Mouse (Mus musculus) CH12.LX (cell line): ENCODE measurements around the gene Ccr4. TPM values are rescaled to one million over a fixed set of nuclear protein-coding genes. Genes with fewer than 3 reads are reported as not detected.

Experiments used
- DNase-seq: peaks from one replicate; pipeline ENCODE4 v3.0.0-alpha.2; 2013; ENCODE audit errors: extremely low read depth
- H3K27ac ChIP-seq: 2 replicates; pipeline ENCODE4 v1.5.1; 2012; ENCODE audit warnings: low read depth, mild to moderate bottlenecking, control low read depth, moderate library complexity; ENCODE audit not compliant: insufficient read depth
- H3K27me3 ChIP-seq: replicated peaks from 2 replicates; pipeline ENCODE3; 2012; ENCODE audit warnings: inconsistent platforms
- H3K36me3 ChIP-seq, 2 experiments: replicated peaks in 1 of 2; 2 replicates each; pipeline versions ENCODE3 to v1.6.1; 2012; ENCODE audit warnings: inconsistent platforms in 1 of 2, low read length in 1 of 2, mild to moderate bottlenecking in 1 of 2, mixed read lengths in 1 of 2, moderate library complexity in 1 of 2; ENCODE audit not compliant: control insufficient read depth in 1 of 2, insufficient read depth in 1 of 2
- H3K4me1 ChIP-seq, 2 experiments: 2 replicates each; pipeline ENCODE4 v1.6.1; 2012; ENCODE audit warnings: inconsistent platforms in 1 of 2, moderate library complexity in 1 of 2; ENCODE audit not compliant: insufficient read depth in 2 of 2, control insufficient read depth in 1 of 2
- H3K4me2 ChIP-seq: 2 replicates; pipeline ENCODE4 v1.6.1; 2012; ENCODE audit warnings: low read depth, mild to moderate bottlenecking, control low read depth; ENCODE audit not compliant: poor library complexity, insufficient read depth, severe bottlenecking
- H3K4me3 ChIP-seq, 3 experiments: fragments of 150-350 bp in 1 of 3; sonication (generic) in 1 of 3; replicated peaks in 1 of 3; 2 replicates each; pipeline versions ENCODE3 to v1.5.1; 2011 to 2012; ENCODE audit warnings: low read depth in 2 of 3, low read length in 2 of 3, mild to moderate bottlenecking in 2 of 3, moderate library complexity in 2 of 3, control low read depth in 1 of 3, improper control_type of control experiment in 1 of 3, inconsistent platforms in 1 of 3, mixed read lengths in 1 of 3; ENCODE audit not compliant: poor library complexity in 1 of 3
- H3K79me2 ChIP-seq: replicated peaks from 2 replicates; pipeline ENCODE4 v1.6.1; 2012; ENCODE audit warnings: mild to moderate bottlenecking, moderate library complexity; ENCODE audit not compliant: control insufficient read depth, poor library complexity, insufficient read depth, severe bottlenecking; ENCODE audit errors: extremely low read depth
- H3K9ac ChIP-seq: 2 replicates; pipeline ENCODE4 v1.6.1; 2012; ENCODE audit warnings: low read depth, mild to moderate bottlenecking, control low read depth, moderate library complexity; ENCODE audit not compliant: insufficient read depth
- H3K9me3 ChIP-seq: replicated peaks from 2 replicates; pipeline ENCODE3; 2012; ENCODE audit warnings: low read length, inconsistent platforms, mixed read lengths
- CHD1 ChIP-seq: IDR thresholded peaks from 2 replicates; pipeline ENCODE4 v1.6.1; 2012; ENCODE audit warnings: low read depth, low read length, improper control_type of control experiment, inconsistent platforms
- CHD2 ChIP-seq: IDR thresholded peaks from 2 replicates; pipeline ENCODE4 v1.6.1; 2011; ENCODE audit warnings: low read length, improper control_type of control experiment
- E2F4 ChIP-seq: IDR thresholded peaks from 2 replicates; pipeline ENCODE4 v1.6.1; 2011; ENCODE audit warnings: low read depth, low read length, improper control_type of control experiment; ENCODE audit not compliant: insufficient replicate concordance
- EP300 ChIP-seq: IDR thresholded peaks from 2 replicates; pipeline ENCODE4 v1.6.1; 2011; ENCODE audit warnings: low read length, improper control_type of control experiment
- HCFC1 ChIP-seq: IDR thresholded peaks from 2 replicates; pipeline ENCODE4 v1.6.1; 2012; ENCODE audit warnings: low read depth, mild to moderate bottlenecking, inconsistent platforms, low read length, improper control_type of control experiment
- IRF4 ChIP-seq: IDR thresholded peaks from 2 replicates; pipeline ENCODE4 v1.6.1; 2014; ENCODE audit warnings: low read depth, mild to moderate bottlenecking, inconsistent platforms, low read length, improper control_type of control experiment
- MAX ChIP-seq: IDR thresholded peaks from 2 replicates; pipeline ENCODE4 v1.6.1; 2011; ENCODE audit warnings: low read length, improper control_type of control experiment
- MAZ ChIP-seq: IDR thresholded peaks from 2 replicates; pipeline ENCODE4 v1.6.1; 2012; ENCODE audit warnings: low read depth, mild to moderate bottlenecking, inconsistent platforms, low read length, improper control_type of control experiment, moderate library complexity
- MEF2A ChIP-seq: IDR thresholded peaks from 2 replicates; pipeline ENCODE4 v1.6.1; 2014; ENCODE audit warnings: low read depth, mild to moderate bottlenecking, inconsistent platforms, low read length, improper control_type of control experiment, borderline replicate concordance
- MXI1 ChIP-seq: IDR thresholded peaks from 2 replicates; pipeline ENCODE4 v1.6.1; 2011; ENCODE audit warnings: mild to moderate bottlenecking, low read depth, low read length, improper control_type of control experiment
- NELFE ChIP-seq: IDR thresholded peaks from 2 replicates; pipeline ENCODE4 v1.6.1; 2011; ENCODE audit warnings: low read depth, low read length, improper control_type of control experiment
- NRF1 ChIP-seq: IDR thresholded peaks from 2 replicates; pipeline ENCODE4 v1.6.1; 2014; ENCODE audit warnings: low read depth, mild to moderate bottlenecking, inconsistent platforms, low read length, improper control_type of control experiment, moderate library complexity
- POLR2A ChIP-seq: IDR thresholded peaks from 2 replicates; pipeline ENCODE4 v1.6.1; 2011; ENCODE audit warnings: low read depth, mild to moderate bottlenecking, improper control_type of control experiment, low read length
- POLR2AphosphoS2 ChIP-seq: IDR thresholded peaks from 2 replicates; pipeline ENCODE4 v1.6.1; 2011; ENCODE audit warnings: low read depth, low read length, improper control_type of control experiment
- TCF12 ChIP-seq: IDR thresholded peaks from 2 replicates; pipeline ENCODE4 v1.6.1; 2014; ENCODE audit warnings: low read depth, mild to moderate bottlenecking, inconsistent platforms, low read length, improper control_type of control experiment
- UBTF ChIP-seq: IDR thresholded peaks from 2 replicates; pipeline ENCODE4 v1.6.1; 2012; ENCODE audit warnings: low read depth, mild to moderate bottlenecking, inconsistent platforms, low read length, improper control_type of control experiment, moderate library complexity
- USF1 ChIP-seq: IDR thresholded peaks from 2 replicates; pipeline ENCODE4 v1.6.1; 2014; ENCODE audit warnings: low read depth, mild to moderate bottlenecking, inconsistent platforms, low read length, improper control_type of control experiment
- USF2 ChIP-seq: conservative IDR thresholded peaks from 2 replicates; pipeline ENCODE4 v1.6.1; 2011; ENCODE audit warnings: low read depth, low read length, improper control_type of control experiment
- ZC3H11A ChIP-seq: IDR thresholded peaks from 2 replicates; pipeline ENCODE4 v1.6.1; 2012; ENCODE audit warnings: low read depth, mild to moderate bottlenecking, inconsistent platforms, low read length, improper control_type of control experiment
- ZKSCAN1 ChIP-seq: IDR thresholded peaks from 2 replicates; pipeline ENCODE4 v1.6.1; 2012; ENCODE audit warnings: low read depth, inconsistent platforms, low read length, improper control_type of control experiment, borderline replicate concordance
- ZNF384 ChIP-seq: IDR thresholded peaks from 2 replicates; pipeline ENCODE4 v1.6.1; 2012; ENCODE audit warnings: low read depth, low read length, improper control_type of control experiment, inconsistent platforms
- dilution Hi-C: fragments of 300-500 bp; cut with MboI; formaldehyde crosslinking; loops from 2 replicates; pipeline ENCODE4 v1.14.3; 2020; ENCODE audit warnings: low sequenced_read_pairs; ENCODE audit not compliant: extremely low pct_unique_long_range_greater_than_20kb, extremely low pct_ligation_motif_present
- in situ Hi-C: fragments of 300-500 bp; cut with MboI; formaldehyde crosslinking; loops from 3 replicates; pipeline ENCODE4 v1.14.3; 2019; ENCODE audit warnings: low sequenced_read_pairs, low pct_ligation_motif_present, low pct_unique_long_range_greater_than_20kb, mixed read lengths
- polyA plus RNA-seq: library from polyadenylated mRNA; unstranded; fragments of >175 nt; gene quantifications from 2 replicates; pipeline ENCODE4 v1.2.1, GENCODE M21; 2012; ENCODE audit warnings: low read depth; ENCODE audit not compliant: insufficient read length
- total RNA-seq, 2 experiments: library from RNA; depleted of rRNA; stranded (reverse); fragments of 300-350 nt in 1 of 2; fragments of >200 nt in 1 of 2; gene quantifications; 2 replicates each; pipeline ENCODE4 v1.2.3; 2012 to 2014

Ccr4 gene
- total and polyA plus RNA-seq, 3 experiments = 0.08 to 0.74 (median 0.36) TPM

- DNase-seq = no peak
- Histone ChIP-seq H3K36me3 (peaks cover 0 to 22% of the 10 kb centered on the region in 2 experiments), H3K27me3 (no peaks in the 10 kb centered on the region), H3K9ac (no peak overlapping the region), H3K27ac (no peak overlapping the region), H3K4me2 (no peak overlapping the region), H3K4me1 (peaks cover 8 to 52% of the 10 kb centered on the region in 2 experiments), H3K4me3 (no peak overlapping the region), H3K79me2 (no peaks in the 10 kb centered on the region), H3K9me3 (peaks cover 8% of the 10 kb centered on the region)
- dilution Hi-C loops (no loop called here), in situ Hi-C loops (no loop called here)
- no peak for TF ChIP-seq ZKSCAN1
- no peak for TF ChIP-seq ZC3H11A
- TF ChIP-seq ZNF384 = no peak
- no peak for TF ChIP-seq MXI1
- no peak for TF ChIP-seq E2F4
- no peak for TF ChIP-seq USF2
- TF ChIP-seq HCFC1 = no peak
- TF ChIP-seq NELFE = no peak
- TF ChIP-seq CHD1 = no peak
- TF ChIP-seq IRF4 = no peak
- no peak for TF ChIP-seq USF1
- TF ChIP-seq NRF1 = no peak
- no peak for TF ChIP-seq POLR2AphosphoS2
- no peak for TF ChIP-seq MAX
- no peak for TF ChIP-seq EP300
- no peak for TF ChIP-seq MAZ
- no peak for TF ChIP-seq MEF2A
- no peak for TF ChIP-seq CHD2
- TF ChIP-seq UBTF = no peak
- no peak for TF ChIP-seq POLR2A
These were observed 57.8 kb downstream of the Ccr4 start for GRCm38 (mm10) chr9:114446887-114447286.

- H3K27me3 ChIP-seq = no peaks in the 10 kb centered on the region
- peaks cover 11% of the 10 kb centered on the region for H3K9me3 ChIP-seq
- H3K27ac ChIP-seq = no peak overlapping the region
- TF ChIP-seq UBTF (no peak), ZNF384 (0 out of 2 replicates have a peak, but pooled peaks have one; percentile 11), USF1 (no peak), TCF12 (no peak)
- H3K4me1 ChIP-seq = peaks cover 8 to 28% of the 10 kb centered on the region in 2 experiments; a peak in 3 of 4 replicates
- no peaks in the 10 kb centered on the region for H3K79me2 ChIP-seq
- no peak for DNase-seq
- dilution Hi-C loops (no loop called here), in situ Hi-C loops (no loop called here)
- H3K9ac ChIP-seq = no peak overlapping the region
- H3K4me3 ChIP-seq = no peak overlapping the region
- H3K36me3 ChIP-seq = peaks cover 0 to 43% of the 10 kb centered on the region in 2 experiments
- H3K4me2 ChIP-seq = no peak overlapping the region
These were observed 61.4 kb downstream of the Ccr4 start for GRCm38 (mm10) chr9:114443351-114443750.
